Mouse (Mus musculus) lung, adult 2 months (tissue): ENCODE data around the gene Slco3a1.

ENCODE experiments used
- CTCF ChIP-seq: fragments of 200-500 bp; IDR thresholded peaks from 2 replicates; pipeline ENCODE4 v1.5.1; 2011; ENCODE audit warnings: mild to moderate bottlenecking, low read length, control low read depth; ENCODE audit not compliant: insufficient read depth
- POLR2A ChIP-seq: fragments of 200-500 bp; IDR thresholded peaks from 2 replicates; pipeline ENCODE4 v1.6.1; 2011; ENCODE audit warnings: low read depth, mild to moderate bottlenecking, control low read depth, low read length, borderline replicate concordance; ENCODE audit errors: extremely low read depth

GRCm38 (mm10) chr7:74361677-74362076 is 192.9 kb downstream of the Slco3a1 start:
- TF ChIP-seq CTCF = no peak
- TF ChIP-seq POLR2A = no peak
